Comparison of ENCODE assay signal across 20 mouse cellular contexts in the genomic region with DNA sequence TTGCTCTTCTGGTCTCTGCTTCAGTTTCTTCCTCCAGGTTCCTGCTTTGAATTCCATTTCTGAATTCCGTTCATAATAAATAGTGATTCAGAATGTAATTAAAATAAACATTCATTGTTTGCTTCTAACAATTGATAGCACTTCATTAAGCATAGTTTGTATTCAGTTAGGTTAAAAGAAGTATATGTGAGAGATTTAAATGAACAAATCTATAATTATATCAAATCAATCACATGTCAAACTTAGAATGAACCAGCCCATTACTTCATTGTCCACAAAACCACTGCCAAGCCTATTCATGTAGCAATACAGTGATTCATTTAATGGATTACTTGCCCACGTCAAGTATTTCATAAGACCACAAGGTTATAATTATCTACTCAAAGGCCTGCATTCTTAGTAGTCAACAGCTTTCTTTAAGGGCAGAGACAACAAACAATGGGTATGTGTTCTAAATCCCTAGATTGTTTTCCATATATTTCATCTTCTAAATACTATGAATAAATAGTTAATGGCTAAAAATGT.
"Had no signal": no experiment of that assay in that cellular context is flagged by ENCODE, and none has a peak within 500 bp of the region (broad histone marks: within the 10 kb centered on the region; RNA-seq: fewer than 3 reads in every experiment).

No protein-coding gene starts in this region.

- ATAC-seq: liver, postnatal 0 days; midbrain, embryonic 15.5 days had no signal

- H3K9ac ChIP-seq: limb, embryonic 12.5 days; liver, embryonic 13.5 days; liver, postnatal 0 days; lung, embryonic 15.5 days; midbrain, embryonic 15.5 days; neural tube, embryonic 13.5 days had no signal

- DNase-seq: kidney, adult 8-10 months; kidney, postnatal 36 days; layer of hippocampus, adult 9-11 months; layer of hippocampus, postnatal 36 days; liver; liver, embryonic 13.5 days; liver, postnatal 0 days; lung, postnatal 14 days; right cerebral cortex, adult 18-20 months; right cerebral cortex, postnatal 25 days; thymus, adult 18-20 months; thymus, postnatal 36 days had no signal

- H3K4me1 ChIP-seq: limb, embryonic 12.5 days; liver, embryonic 13.5 days; lung, embryonic 15.5 days; megakaryocyte, embryonic 14.5 days; midbrain, embryonic 15.5 days; neural tube, embryonic 13.5 days had no signal

- H3K4me2 ChIP-seq: limb, embryonic 12.5 days; liver, embryonic 13.5 days; lung, embryonic 15.5 days; midbrain, embryonic 11.5 days; midbrain, embryonic 15.5 days; neural tube, embryonic 13.5 days had no signal

- H3K9me3 ChIP-seq: limb, embryonic 12.5 days; liver, embryonic 13.5 days; lung, embryonic 15.5 days; megakaryocyte, embryonic 14.5 days; midbrain, embryonic 15.5 days; neural tube, embryonic 13.5 days had no signal

- H3K4me3 ChIP-seq: limb, embryonic 12.5 days; liver, embryonic 13.5 days; lung, embryonic 15.5 days; megakaryocyte, embryonic 14.5 days; midbrain, embryonic 15.5 days; neural tube, embryonic 13.5 days had no signal

- H3K27me3 ChIP-seq: limb, embryonic 12.5 days; liver, embryonic 13.5 days; lung, embryonic 15.5 days; megakaryocyte, embryonic 14.5 days; midbrain, embryonic 15.5 days; neural tube, embryonic 13.5 days had no signal

- H3K36me3 ChIP-seq: limb, embryonic 12.5 days; liver, embryonic 13.5 days; lung, embryonic 15.5 days; midbrain, embryonic 15.5 days; neural tube, embryonic 13.5 days had no signal

- H3K27ac ChIP-seq: kidney, postnatal 0 days; limb, embryonic 12.5 days; liver, embryonic 13.5 days; lung, embryonic 15.5 days; macrophage; midbrain, embryonic 15.5 days; neural tube, embryonic 13.5 days had no signal
